Mouse (Mus musculus) megakaryocyte, embryonic 14.5 days (primary cell): ENCODE data around the gene Rnase10.

ENCODE experiments used
- FLI1 ChIP-seq: IDR thresholded peaks from 2 replicates; pipeline ENCODE4 v1.6.1; 2012; ENCODE audit warnings: low read length, inconsistent platforms, mixed read lengths
- GATA1 ChIP-seq: IDR thresholded peaks from 3 replicates; pipeline ENCODE4 v1.6.1; 2012; ENCODE audit warnings: mixed read lengths, low read length, inconsistent platforms, borderline replicate concordance

DNA sequence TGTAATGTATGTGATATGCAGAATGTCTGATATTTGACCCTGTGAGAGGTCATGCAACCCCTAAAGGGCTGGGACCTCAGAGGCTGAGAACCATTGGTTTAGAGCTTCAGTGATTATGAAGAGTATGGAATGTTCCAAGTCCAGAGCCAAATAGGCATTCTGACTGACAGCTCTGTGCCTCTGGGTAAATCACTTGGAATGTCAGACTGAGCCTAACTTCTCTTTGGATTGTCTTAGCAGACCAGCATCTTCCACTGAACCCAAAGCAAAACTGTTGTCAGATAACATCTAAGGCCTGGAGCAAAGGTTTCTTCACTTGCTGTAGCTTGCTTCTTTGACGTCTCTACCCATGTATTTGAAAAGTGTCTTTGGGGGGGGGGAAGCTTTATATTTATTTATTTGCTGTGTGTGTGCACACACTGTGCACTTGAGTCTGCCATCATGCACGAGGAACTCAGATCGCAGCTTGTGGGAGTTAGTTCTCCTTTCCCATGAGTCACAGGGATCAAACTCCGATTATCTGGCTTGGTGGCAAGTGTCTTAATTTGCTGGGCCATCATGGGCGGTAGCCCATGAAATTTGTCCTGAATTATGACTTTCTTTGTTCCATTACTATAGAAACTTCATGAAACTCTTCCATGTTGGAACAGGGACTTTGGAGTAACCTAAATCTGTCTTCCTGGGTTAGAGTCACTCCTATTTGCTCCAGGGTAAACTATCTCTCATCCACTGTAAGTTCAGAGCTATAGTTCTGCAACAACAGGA, 39.2 kb upstream of the Rnase10 start:
- TF ChIP-seq GATA1 = no peak
- TF ChIP-seq FLI1 = no peak
